Mouse (Mus musculus): ENCODE data around the gene Myo7a.

Myo7a gene

DNA sequence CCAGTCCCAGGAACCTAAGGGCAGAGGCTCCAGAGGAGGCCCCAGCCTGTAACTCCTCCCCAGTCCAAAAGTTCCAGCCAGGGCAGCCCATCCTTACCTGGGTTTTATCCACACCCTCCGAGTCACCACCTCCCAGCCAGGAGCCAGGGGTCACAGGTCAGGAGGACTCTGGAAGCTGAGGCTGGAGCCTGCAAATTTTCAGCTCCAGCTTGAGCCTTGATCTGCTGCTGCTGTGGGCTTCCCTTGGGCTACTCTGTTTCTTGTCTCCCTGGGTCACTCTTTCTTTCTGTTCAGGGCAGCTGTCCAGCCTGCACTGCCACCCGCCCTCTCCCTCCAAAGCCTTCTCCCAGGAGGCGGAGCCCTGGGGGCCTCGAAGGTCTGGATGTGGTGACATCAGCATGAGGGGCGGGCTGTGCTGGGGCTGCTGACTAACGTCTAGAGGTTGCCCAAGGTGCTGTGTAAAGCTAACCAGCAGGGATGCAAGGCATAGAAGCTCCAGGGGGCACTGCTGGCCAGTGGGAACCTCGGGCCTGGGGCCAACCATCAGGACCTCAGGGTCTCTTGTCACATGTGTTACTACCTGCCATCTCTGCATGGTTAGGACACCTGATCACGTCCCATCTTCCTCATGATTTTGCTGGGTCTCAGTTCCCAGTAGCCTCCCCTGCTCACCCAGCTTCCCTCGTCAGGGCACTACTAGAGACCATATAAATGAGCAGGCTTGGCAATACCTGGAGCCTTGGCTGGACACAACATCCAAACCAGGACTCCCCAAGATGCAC lies at the start of gene Myo7a:
TSS of gene Myo7a (minus strand) at position 346 of the 782 bp plus-strand sequence.
- DNase-seq: no peak

DNA sequence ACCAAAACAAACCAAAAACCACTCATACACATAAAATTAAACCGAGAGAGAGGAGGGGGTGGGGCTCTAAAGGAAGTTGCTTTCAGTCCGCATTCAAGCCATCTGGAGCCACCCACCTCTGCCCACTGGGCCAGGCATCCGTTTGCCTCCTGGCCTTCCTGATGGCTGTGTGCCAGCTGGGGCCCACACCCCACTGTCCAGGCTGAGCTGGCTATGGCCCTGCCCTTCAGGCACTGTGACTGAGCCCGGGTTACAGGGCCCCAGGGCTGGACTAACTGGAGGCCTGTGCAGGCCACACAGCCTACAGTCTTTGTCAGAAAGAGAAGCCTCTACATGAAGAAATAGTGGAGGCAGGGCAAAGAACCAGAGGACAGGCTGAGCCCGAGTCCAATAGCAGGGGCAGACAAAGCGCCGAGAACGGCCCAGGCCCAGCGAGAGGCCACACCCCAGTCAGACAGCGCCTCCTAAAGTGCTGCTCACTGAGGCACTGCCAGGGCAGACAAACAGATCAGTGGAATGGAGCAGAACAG lies 45.7 kb upstream of the Myo7a start:
- no peak for DNase-seq

DNA sequence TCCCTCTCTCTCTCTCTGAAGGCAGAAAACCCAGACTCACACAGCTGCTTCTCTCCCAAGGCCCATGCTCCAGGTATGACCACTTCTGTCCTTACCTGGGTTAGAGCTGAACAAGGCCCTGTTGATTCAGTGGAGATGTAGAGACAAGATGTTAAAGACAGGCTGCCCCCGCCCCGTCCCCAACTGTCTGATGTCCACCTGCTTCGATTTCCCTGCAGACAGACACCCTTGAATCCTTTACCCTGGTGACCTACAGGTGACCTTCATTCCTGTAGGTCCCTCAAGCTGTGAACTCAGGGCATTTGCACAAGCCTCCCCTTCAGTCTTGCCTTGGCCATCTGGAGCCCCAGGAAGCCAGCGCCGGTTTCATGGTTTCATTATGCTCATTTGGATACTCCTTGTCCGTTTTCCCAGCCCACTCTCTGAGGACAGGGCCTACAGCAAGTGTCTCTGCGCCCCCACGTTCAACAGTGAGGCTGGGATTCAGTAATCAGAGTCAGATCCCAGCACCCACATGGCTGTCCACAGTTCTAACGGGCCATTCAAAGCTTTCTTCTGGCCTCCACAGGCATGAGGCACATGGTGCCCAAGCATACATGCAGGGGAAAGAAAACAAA lies 45.2 kb upstream of the Myo7a start:
- DNase-seq: no peak

DNA sequence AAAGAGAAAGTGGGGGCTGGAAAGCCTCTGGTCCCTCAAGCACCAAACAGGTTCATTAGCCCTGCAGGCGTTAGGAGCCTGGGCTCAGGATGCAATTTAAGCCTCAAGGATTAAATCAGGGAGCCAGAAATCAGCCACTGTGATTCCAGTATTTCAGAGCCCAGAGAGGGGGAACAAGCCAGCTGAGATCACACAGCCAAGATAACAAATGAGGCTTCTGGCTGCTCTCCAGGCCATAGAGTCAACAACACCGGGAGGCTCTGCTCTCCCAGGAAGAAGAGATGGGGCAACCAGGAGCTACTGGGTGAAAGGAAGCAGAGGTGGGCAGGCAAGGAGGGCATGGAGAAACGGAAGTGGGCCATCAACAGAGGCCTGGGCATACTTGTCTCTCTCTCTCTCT lies 44.4 kb upstream of the Myo7a start:
- no peak for DNase-seq

DNA sequence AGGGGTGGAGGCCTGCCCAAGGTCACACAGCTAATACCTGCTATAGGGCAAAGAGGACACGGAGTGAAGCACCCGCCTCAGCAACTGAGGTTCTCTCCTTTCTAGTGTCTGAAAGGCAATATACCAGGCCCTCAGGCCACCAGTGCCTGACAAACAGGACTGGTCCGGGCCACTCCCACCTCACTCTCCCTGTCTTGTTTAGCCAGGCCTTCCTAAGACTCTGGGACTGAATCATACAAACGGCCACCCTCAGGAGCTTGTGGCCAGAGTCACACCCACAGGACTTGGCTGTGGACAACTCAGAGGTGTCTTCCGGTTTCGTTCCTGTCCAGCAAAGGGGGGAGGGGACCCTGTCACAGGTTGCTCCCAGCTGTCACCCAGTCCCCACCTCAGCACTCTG lies 42.9 kb upstream of the Myo7a start:
- DNase-seq: no peak

DNA sequence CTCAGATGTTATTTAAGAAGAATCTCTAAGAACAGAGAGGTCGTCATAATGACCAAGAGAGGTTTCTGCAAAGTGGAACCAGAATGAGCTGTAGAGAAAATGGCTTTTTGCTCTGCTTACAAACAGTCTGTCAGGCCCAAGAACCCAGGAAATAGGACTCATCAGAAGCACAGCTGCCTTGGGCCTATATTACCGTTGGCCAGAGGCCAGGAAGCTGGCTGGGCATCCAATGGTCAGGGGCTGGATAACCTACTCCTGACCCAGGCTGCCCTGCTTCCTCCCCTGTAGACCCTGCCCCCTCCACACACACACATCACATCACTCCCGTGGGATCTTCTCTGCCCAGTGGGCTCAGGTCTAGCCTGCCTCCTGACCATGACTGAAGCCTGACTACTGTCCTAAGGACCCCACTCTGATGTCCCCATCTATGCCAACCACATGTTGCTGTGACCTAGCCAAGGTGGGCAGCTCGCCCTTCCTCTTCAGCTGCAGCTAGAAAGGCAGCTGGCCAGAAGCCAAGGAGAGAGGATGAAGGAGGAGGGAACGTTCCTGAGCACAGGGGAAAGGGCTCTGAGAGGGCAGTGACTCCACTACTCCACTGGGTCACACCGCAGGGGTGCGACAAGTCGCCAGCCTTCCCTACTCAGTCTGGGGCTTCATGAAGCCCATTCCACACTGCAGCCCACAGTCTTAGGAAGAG lies 40.9 kb upstream of the Myo7a start:
- no peak for DNase-seq

DNA sequence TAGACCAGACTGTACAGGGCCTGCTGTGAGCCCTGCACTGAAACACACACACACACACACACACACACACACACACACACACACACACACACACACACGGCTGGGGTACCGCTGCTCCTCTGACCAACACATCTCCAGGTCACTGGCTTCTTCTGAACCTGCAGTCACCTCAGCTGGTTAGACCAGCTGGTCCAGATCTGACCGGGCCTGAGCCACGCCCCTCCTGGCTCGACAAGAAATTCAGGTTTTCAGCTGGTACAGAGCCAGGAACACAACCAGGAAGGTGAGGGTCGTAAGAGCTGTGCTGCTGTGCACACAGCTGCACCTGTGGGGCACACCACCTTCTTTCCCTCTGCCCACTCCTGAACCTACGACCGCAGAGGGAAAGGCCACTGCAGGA lies 39.2 kb upstream of the Myo7a start:
- no peak for DNase-seq

DNA sequence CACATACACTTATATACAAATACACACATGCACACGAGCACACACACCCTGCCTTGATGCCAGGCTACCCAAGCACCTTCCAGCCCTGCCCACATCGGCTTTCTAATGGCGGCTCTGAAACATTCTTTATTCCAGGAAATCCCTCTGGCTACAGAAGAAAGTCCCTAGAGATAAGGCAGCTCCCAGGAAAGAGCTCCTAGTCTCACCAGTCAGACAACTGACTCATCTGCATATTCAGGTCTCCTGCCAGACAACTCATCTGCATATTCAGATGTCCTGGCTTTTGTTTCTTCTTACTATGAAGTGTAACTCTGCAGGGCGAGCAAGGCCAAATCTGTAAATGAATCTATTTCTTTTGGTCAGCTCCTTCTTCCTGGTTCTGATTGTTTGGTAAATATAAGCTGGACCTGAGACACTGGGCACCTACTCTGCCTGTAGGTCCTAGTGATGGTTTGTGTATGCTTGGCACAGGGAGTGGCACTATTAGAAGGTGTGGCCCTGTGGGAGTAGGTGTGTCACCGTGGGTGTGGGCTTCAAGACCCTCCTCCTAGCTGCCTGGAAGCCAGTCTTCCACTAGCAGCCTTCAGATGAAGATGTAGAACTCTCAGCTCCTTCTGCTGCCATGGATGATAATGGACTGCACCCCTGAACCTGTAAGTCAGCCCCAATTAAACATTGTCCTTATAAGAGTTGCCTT lies 38.5 kb upstream of the Myo7a start:
- DNase-seq: no peak

- no peak for DNase-seq
These were observed 36.9 kb upstream of the Myo7a start for GRCm38 (mm10) chr7:98156280-98156665.

- DNase-seq: peak; percentile 71
These were observed 36.4 kb upstream of the Myo7a start for GRCm38 (mm10) chr7:98155546-98156279.

- DNase-seq: no peak
These were observed 34.6 kb upstream of the Myo7a start for GRCm38 (mm10) chr7:98153892-98154291.

DNA sequence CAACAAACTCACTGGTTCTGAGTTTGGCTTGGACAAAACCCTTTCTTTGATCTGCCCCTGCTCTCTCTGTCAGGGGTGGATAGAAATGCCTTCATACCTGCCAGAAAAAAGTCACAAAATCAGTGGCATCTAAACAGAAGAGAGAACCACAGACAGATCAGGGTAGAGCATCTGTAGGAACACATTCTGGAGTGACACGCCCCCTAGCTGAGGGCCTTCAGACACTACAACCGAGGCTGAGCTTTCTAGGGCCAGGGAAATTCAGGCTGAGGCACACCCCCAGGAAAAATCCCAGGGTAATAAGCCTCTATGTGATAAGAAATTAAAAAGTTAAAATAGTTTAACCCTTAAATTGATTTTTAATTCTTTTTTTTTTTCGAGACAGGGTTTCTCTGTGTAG lies 34.0 kb upstream of the Myo7a start:
- no peak for DNase-seq

GRCm38 (mm10) chr7:98152400-98152799 lies 33.1 kb upstream of the Myo7a start:
- DNase-seq: no peak

GRCm38 (mm10) chr7:98150525-98150924 lies 31.2 kb upstream of the Myo7a start:
- no peak for DNase-seq

- no peak for DNase-seq
These were observed 30.5 kb upstream of the Myo7a start for GRCm38 (mm10) chr7:98149802-98150201.

DNA sequence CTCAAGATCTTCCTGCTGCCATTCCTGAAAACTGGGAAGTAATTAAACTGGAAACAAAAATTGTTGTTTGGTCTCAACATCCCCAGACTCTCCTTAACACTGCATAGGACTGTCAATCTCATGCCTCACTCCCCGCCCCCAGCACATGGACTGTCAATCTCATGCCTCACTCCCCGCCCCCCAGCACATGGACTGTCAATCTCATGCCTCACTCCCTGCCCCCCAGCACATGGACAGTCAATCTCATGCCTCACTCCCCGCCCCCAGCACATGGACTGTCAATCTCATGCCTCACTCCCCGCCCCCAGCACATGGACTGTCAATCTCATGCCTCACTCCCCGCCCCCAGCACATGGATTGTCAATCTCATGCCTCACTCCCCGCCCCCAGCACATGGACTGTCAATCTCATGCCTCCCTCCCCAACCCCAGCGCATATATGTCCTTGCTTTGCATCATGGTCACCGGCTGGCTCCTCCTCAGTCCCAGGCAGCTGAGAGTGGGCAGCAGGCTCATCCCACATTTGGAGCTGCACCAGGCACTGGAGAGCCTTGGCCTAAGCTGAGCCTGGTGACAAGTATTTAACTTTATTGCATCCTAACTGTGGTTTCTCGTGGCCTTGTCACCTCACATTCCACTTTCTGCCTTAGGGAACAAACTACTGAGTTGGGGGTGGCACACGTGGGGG lies 29.5 kb upstream of the Myo7a start:
- no peak for DNase-seq

GRCm38 (mm10) chr7:98147766-98148165 lies 28.4 kb upstream of the Myo7a start:
- DNase-seq: no peak

- DNase-seq: no peak
These were observed 27.1 kb upstream of the Myo7a start for GRCm38 (mm10) chr7:98146447-98146845.

- DNase-seq: no peak
These were observed 26.6 kb upstream of the Myo7a start for GRCm38 (mm10) chr7:98145842-98146446.

GRCm38 (mm10) chr7:98145402-98145801 lies 26.1 kb upstream of the Myo7a start, which contains the start of gene Omp:
Gene Omp, minus strand, starts transcription at chr7:98145502.
- DNase-seq: no peak

DNA sequence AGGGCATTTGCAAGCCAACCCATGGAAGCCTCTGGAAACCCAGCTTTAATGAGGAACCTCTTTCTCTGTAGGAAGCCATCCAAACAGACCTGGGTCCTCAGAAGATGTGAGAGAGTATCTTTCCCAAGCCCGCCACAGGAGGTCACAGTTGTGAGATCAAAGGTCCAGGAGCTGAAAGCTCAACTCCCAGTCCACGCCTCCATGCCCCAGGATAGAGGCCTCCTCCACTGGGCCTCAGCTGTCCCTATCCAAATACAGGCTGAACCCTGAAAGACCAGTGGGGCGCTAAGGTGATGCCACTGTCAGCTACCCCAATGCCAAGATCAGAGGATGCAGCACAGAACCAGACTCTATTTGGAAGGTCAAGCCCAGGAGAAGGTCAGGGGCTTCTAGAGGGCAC lies 23.3 kb upstream of the Myo7a start:
- DNase-seq: no peak

All from right cerebral cortex, postnatal 4 days (tissue).